Mouse (Mus musculus): ENCODE measurements around the gene S1pr2.

S1pr2 gene

GRCm38 (mm10) chr9:20966747-20967146 lies 9.8 kb downstream of the S1pr2 start:
- no peak for DNase-seq (ENCODE audit: low spot score)

- no peak for DNase-seq (ENCODE audit: low spot score)
Observed at GRCm38 (mm10) chr9:20966008-20966407, 10.6 kb downstream of the S1pr2 start.

GRCm38 (mm10) chr9:20965606-20966005 lies 11.0 kb downstream of the S1pr2 start:
- no peak for DNase-seq (ENCODE audit: low spot score)

DNA sequence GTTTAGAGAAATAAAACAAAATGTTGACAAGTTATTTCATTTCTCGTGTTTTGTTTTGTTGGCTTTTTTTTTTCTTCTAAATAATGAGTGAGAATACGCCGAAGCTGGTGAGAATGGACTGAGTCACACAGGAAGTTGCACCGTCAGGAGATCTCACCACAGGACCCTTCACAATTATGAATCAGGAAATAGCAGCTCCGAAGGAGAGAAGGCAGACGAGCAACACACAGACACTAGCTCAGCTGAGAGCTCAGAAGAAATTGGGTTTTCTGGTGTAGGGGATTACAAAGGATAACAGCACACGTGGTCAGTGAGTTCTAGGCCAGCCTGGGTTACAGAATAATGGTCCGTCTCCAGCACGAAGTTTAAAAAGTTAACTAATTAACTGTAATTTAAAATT lies 15.0 kb downstream of the S1pr2 start:
- no peak for DNase-seq (ENCODE audit: low spot score)

DNA sequence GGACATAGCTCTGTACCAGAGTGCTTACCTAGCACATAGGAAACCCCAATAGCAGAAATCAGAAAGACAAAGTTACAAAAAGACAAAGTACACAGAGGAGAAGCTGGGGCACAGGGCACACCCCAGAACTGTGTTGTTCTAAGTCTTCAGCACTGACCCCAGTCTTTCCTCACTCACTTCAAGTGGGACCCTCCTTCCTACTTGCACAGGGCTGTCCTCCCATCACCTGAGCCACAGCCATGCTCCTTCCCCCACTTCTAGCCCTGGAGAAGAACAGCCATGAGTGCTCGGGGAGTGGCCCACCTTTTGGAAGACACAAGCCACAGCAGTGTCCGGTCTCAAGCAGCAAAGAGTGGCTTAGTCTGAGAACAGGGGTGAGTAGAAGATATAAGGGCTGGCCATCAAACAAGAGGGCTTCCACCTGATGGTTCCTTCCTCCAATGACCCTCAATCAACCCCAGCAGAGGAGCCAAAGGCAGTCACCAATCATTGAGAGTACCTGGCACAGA lies 17.1 kb downstream of the S1pr2 start, which contains the start of gene Dnmt1:
Gene Dnmt1 (minus strand): TSS at position 459 of the 509 bp plus-strand sequence.
- no peak for DNase-seq (ENCODE audit: low spot score)

DNA sequence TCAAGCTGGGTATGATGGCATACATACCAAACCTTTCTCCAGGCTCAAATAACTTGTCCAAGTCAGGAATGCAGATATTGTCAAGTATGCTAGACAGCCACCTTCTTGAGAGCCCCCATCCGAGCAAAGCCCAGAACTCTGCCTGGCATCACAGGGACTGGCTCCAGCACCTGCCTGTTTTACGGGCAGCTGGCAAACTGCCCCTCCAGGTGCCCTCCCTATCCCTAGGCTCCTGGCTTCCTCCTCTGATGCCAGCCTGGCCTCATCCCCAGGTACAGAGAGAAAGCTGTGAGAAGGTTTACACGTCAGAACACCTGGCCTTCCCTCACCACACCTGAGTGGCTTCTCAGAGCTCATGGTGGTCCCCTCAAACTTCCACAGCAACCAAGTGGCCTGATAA lies 19.6 kb downstream of the S1pr2 start:
- DNase-seq (ENCODE audit: low spot score) = peak; percentile 35

GRCm38 (mm10) chr9:20952520-20953227 lies 23.9 kb downstream of the S1pr2 start:
- peak; percentile 97 for DNase-seq (ENCODE audit: low spot score)

DNA sequence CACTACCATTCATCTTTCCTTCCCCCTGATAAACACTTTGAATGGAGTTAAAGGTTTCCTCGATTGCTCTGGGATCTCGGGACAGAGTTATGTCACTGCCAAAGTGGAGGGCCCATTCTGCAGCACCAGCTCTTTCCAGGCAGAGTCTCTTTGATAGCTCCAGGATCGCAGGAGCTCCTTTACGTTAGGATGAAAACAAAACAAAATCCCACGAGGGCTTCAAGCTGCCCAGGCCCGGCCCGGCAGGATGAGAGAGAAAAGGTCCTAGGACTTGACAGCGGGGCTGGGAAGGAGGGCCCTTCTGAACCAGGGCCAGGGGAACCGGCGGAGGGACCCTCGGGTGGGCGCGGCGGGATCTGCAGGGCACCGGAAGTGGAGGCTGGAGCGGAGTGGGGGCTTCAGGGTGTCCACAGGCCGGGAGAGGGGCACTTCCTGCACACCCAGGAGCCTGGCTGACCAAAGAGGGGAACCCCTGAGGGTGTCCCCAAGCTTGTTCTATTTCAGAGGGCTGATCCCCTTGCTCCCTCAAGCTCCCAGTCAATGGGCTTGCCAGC lies 24.5 kb downstream of the S1pr2 start:
- DNase-seq (ENCODE audit: low spot score) = no peak

DNA sequence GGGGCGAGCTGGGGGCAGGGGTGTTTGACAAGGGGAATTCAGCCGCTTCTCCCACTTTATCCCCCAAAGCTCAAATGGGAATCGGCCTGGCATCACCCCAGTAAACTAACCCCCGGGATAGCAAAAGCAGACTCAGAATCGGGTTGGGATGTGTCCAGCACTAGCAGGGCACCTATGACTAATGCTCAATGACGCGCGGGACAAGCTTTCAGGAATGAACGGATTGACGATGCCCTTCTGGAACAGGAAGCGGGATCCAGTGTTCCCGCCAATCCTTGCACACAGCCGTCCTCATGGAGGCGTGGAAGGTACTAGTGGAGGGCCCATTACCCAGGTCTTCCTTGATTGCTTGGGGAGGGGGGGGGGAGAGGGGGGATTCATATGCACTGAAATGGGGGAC lies 25.1 kb downstream of the S1pr2 start:
- DNase-seq (ENCODE audit: low spot score) = peak; percentile 30

GRCm38 (mm10) chr9:20950419-20950818 lies 26.2 kb downstream of the S1pr2 start:
- no peak for DNase-seq (ENCODE audit: low spot score)

DNA sequence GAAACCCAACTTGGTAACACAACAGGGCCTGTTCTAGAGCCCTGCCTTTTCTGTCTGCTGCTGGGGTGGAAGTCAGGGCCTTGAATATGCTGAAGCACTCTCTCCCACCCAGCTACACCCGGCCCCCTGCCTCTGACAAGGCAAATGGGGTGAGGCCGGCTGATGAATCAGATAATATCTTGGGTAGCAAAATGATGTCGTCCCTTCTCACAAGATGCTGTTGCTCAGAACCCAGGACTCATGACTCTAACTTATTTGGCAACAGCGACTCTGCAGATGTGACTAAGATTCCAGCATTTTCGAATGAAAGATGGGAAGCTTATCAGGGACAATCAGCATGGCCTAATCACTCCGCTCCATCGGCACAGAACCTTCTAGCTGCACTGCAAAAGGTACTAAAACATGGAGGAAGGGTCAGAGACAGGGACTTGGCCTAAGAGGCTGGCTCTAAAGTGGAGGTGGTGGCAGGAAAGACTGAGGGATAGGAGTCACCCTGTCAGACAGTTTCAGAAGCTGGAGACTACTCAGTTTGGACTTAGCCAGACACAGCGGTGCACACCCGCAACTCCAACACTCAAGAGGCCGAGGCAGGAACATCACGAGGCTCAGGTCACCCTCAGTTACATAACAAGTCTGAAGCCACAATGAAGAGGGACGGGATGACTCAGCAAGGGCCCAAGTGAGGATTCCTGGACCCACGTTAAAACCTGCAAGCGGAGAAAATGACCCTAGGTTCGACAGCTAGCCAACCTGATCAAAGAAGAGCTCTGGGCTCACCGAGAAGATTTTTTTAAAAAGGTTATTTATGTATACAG lies 30.3 kb downstream of the S1pr2 start:
- DNase-seq (ENCODE audit: low spot score) = no peak

GRCm38 (mm10) chr9:20944697-20945370 lies 31.7 kb downstream of the S1pr2 start:
- no peak for DNase-seq (ENCODE audit: low spot score)

GRCm38 (mm10) chr9:20943911-20944310 lies 32.7 kb downstream of the S1pr2 start:
- no peak for DNase-seq (ENCODE audit: low spot score)

DNA sequence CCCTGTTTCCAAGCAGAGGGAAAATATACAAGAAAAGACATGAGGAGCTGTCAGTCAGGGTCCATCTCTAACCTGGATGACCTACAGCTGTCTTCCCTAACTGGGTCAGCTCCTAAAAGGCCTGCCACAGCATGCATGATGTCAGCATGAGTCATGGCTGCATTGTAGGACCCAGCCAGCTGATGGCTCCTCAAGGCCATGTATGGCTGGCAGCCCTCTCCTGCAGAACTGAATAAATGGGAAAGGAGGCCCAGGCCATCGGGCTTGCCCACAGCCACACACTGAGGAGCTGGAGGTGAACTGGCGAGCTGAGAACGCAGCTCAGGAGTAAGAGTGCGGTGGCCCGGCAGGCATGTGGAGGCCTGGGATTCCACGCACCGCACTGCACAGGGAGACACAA lies 33.2 kb downstream of the S1pr2 start:
- DNase-seq (ENCODE audit: low spot score) = no peak

- DNase-seq (ENCODE audit: low spot score) = no peak
Observed at GRCm38 (mm10) chr9:20923258-20923657, 53.3 kb downstream of the S1pr2 start.

GRCm38 (mm10) chr9:20916160-20916559 lies 60.4 kb downstream of the S1pr2 start:
- peak; percentile 57 for DNase-seq (ENCODE audit: low spot score)
